Mouse (Mus musculus) kidney, embryonic 14.5 days (tissue): Measurements from ENCODE around the gene Igfbpl1. TPM values are rescaled to one million over a fixed set of nuclear protein-coding genes. Genes with fewer than 3 reads are reported as not detected.

Source experiments
- ATAC-seq: fragments of 200-750 bp; cut with Nextera tagmentation; 2 replicates; pipeline ENCODE4 v1.8.0; 2017; ENCODE audit warnings: moderate number of reproducible peaks, mild to moderate bottlenecking, moderate TSS enrichment, moderate library complexity; ENCODE audit not compliant: low FRiP score, low TSS enrichment
- H3K27ac ChIP-seq: fragments of 300-500 bp; sonication (generic); 2 replicates; pipeline ENCODE4 v1.5.1; 2014; ENCODE audit warnings: low read depth, mild to moderate bottlenecking, low read length, moderate library complexity, mixed read lengths
- H3K27me3 ChIP-seq: fragments of 300-500 bp; sonication (generic); 2 replicates; pipeline ENCODE4 v1.6.1; 2014; ENCODE audit warnings: mild to moderate bottlenecking, low read length; ENCODE audit not compliant: control insufficient read depth, insufficient read depth
- H3K36me3 ChIP-seq: fragments of 300-500 bp; sonication (generic); 2 replicates; pipeline ENCODE4 v1.6.1; 2014; ENCODE audit warnings: low read length, mixed read lengths; ENCODE audit not compliant: control insufficient read depth, insufficient read depth
- H3K4me1 ChIP-seq: fragments of 300-500 bp; sonication (generic); 2 replicates; pipeline ENCODE4 v1.6.1; 2014; ENCODE audit warnings: low read length, mixed read lengths; ENCODE audit not compliant: control insufficient read depth, insufficient read depth
- H3K4me2 ChIP-seq: fragments of 300-500 bp; sonication (generic); replicated peaks from 2 replicates; pipeline ENCODE4 v1.6.1; 2014; ENCODE audit warnings: low read depth, mild to moderate bottlenecking, low read length
- H3K4me3 ChIP-seq: fragments of 300-500 bp; sonication (generic); 2 replicates; pipeline ENCODE4 v1.5.1; 2014; ENCODE audit warnings: mild to moderate bottlenecking, low read length
- H3K9ac ChIP-seq: fragments of 300-500 bp; sonication (generic); 2 replicates; pipeline ENCODE4 v1.6.1; 2014; ENCODE audit warnings: low read depth, mild to moderate bottlenecking, low read length, moderate library complexity
- H3K9me3 ChIP-seq: fragments of 300-500 bp; sonication (generic); 2 replicates; pipeline ENCODE4 v1.6.1; 2016; ENCODE audit warnings: low read length; ENCODE audit not compliant: control insufficient read depth
- WGBS: fragments of 180-500 bp; shearing (Covaris S2); extraction: QIAGEN DNeasy Blood & Tissue Kit; methylation state at CpG from one replicate; pipeline ENCODE4 v1.1.7; 2014; 5-methylcytosine and 5-hydroxymethylcytosine counted together
- polyA plus RNA-seq: library from polyadenylated mRNA; unstranded; fragments of >200 nt; fragmentation: Nextera tagmentation; extraction: Ambion mirVana; gene quantifications from 2 replicates; pipeline ENCODE4 v1.2.1, GENCODE M21; 2014

Igfbpl1 gene
- polyA plus RNA-seq, 1 experiment from 2014 or later, result 0.14 TPM

DNA sequence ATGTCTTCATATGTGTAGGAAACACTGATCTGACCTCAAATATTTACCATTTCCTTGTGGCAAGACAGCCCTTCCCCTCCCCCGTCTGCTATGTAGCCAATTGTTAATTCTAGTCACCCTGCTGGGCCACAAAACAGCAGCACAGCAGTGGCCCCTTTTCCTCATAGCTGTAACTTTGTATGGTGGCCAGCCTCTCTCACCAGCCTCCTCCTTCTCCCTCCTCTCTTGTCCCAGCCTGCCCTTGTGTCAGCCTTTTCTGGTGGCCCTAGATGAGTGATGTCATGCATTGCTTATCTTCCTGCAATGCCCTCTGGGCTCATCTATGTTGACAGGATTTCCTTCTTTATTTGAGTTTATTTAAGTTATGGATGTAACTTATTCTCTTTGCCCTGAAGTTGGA, 22.7 kb upstream of the Igfbpl1 start:
- no peaks in the 10 kb centered on the region for H3K27me3 ChIP-seq
- no peaks in the 10 kb centered on the region for H3K36me3 ChIP-seq
- H3K27ac ChIP-seq, result no peak overlapping the region
- H3K4me3 ChIP-seq, result no peak overlapping the region
- ATAC-seq, result no peak
- no peak overlapping the region for H3K4me2 ChIP-seq
- H3K9me3 ChIP-seq, result no peaks in the 10 kb centered on the region
- H3K4me1 ChIP-seq, result peaks cover 4% of the 10 kb centered on the region
- WGBS, result 62% methylated on average over 1 of the region's 1 CpGs
- no peak overlapping the region for H3K9ac ChIP-seq

- no peaks in the 10 kb centered on the region for H3K9me3 ChIP-seq
- no peak overlapping the region for H3K27ac ChIP-seq
- ATAC-seq, result no peak
- H3K4me3 ChIP-seq, result no peak overlapping the region
- 9% methylated on average over 10 of the region's 10 CpGs for WGBS
- peaks cover 4% of the 10 kb centered on the region for H3K4me1 ChIP-seq
- H3K36me3 ChIP-seq, result no peaks in the 10 kb centered on the region
- no peaks in the 10 kb centered on the region for H3K27me3 ChIP-seq
- no peak overlapping the region; the same call in 1 of the 2 replicates for H3K4me2 ChIP-seq
- H3K9ac ChIP-seq, result no peak overlapping the region; the same call in 1 of the 2 replicates
Observed at GRCm38 (mm10) chr4:45848825-45849156, 22.1 kb upstream of the Igfbpl1 start.

GRCm38 (mm10) chr4:45848109-45848824, 21.5 kb upstream of the Igfbpl1 start, which contains the start of gene Stra6l:
Gene Stra6l, plus strand, starts transcription at chr4:45848664.
- Histone ChIP-seq H3K27ac (no peak within 1 kb of the TSS), H3K36me3 (no peaks in the 10 kb centered on the region), H3K4me1 (peaks cover 4% of the 10 kb centered on the region), H3K4me3 (no peak within 1 kb of the TSS), H3K9me3 (no peaks in the 10 kb centered on the region), H3K27me3 (no peaks in the 10 kb centered on the region), H3K4me2 (no peak within 1 kb of the TSS; the same call in 1 of the 2 replicates), H3K9ac (no peak within 1 kb of the TSS; the same call in 1 of the 2 replicates)
- ATAC-seq, result no peak
- WGBS, result 14% methylated on average over 10 of the region's 10 CpGs

- H3K4me3 ChIP-seq, result no peak overlapping the region
- H3K36me3 ChIP-seq, result no peaks in the 10 kb centered on the region
- 88% methylated on average over 2 of the region's 2 CpGs for WGBS
- no peaks in the 10 kb centered on the region for H3K27me3 ChIP-seq
- ATAC-seq, result no peak
- H3K9ac ChIP-seq, result no peak overlapping the region
- H3K27ac ChIP-seq, result no peak overlapping the region
- no peak overlapping the region for H3K4me2 ChIP-seq
- peaks cover 4% of the 10 kb centered on the region for H3K4me1 ChIP-seq
- H3K9me3 ChIP-seq, result no peaks in the 10 kb centered on the region
Observed at GRCm38 (mm10) chr4:45846263-45846662, 19.5 kb upstream of the Igfbpl1 start.

DNA sequence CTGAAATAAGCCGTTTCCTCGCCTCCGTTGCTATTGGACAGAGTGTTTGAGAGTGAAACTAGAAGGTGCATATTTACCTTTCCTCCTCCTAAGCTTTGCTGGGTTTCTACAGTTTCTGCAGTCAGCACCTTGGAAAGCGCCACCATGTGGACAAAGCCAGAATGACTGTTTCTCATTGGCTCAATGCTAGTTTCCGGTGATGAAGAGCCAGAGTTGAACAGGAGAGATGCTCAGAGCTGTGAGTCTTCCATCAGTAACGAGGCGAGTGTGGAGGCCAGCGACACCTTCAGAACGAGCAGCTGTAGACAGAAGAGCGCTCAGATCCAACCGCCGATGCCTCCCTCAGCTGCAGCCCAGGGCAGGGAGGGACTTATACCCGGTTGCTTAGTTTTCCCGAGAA, 17.6 kb upstream of the Igfbpl1 start:
- no peak overlapping the region for H3K4me2 ChIP-seq
- H3K9me3 ChIP-seq, result no peaks in the 10 kb centered on the region
- H3K27ac ChIP-seq, result no peak overlapping the region
- no peaks in the 10 kb centered on the region for H3K27me3 ChIP-seq
- H3K9ac ChIP-seq, result no peak overlapping the region
- peaks cover 4% of the 10 kb centered on the region for H3K4me1 ChIP-seq
- no peak for ATAC-seq
- 56% methylated on average over 14 of the region's 14 CpGs for WGBS
- no peak overlapping the region for H3K4me3 ChIP-seq
- no peaks in the 10 kb centered on the region for H3K36me3 ChIP-seq

DNA sequence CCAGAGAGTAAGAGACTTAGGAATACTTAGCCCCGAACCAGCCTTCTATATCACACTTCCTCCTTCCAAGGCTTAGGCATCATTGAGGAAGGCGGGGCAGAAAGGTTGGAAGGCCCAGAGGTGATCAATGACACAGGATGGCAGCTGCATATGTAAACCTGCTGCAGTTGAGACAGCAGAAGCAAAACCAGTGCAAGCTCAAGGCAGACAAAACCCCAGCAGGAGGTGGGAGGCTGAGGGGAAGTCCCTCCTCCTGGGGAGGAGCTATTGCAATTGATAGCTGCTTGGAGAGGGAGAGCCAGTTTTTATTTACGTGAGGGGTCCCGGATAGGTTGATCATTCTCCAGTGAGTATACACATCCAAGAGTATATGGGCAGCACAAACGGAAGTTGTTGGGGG, 6.7 kb upstream of the Igfbpl1 start:
- no peak for ATAC-seq
- no peak overlapping the region for H3K4me3 ChIP-seq
- H3K27ac ChIP-seq, result no peak overlapping the region
- no peak overlapping the region for H3K4me2 ChIP-seq
- H3K36me3 ChIP-seq, result no peaks in the 10 kb centered on the region
- no peaks in the 10 kb centered on the region for H3K4me1 ChIP-seq
- no peak overlapping the region for H3K9ac ChIP-seq
- H3K9me3 ChIP-seq, result no peaks in the 10 kb centered on the region
- WGBS, result 46% methylated on average over 5 of the region's 5 CpGs
- H3K27me3 ChIP-seq, result peaks cover 7% of the 10 kb centered on the region

DNA sequence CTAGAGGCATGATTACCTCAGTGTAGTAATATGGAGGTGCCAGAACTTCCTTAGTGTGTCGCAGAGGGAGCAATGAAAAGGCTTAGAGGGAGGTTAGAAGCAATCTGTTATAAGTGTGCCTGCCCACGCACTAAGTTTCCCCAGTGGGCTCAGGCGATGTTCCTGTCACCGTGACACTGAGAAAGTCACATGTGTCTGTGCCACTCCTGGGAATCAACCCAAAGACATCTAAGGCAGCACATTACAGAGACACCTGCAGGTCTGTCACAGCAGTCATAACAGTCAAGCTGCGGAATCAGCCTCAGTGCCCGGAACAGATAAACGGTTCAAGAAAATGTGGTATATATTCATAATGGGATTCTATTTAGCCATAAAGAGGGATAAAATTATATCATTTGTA, 5.3 kb upstream of the Igfbpl1 start:
- Histone ChIP-seq H3K4me1 (no peaks in the 10 kb centered on the region), H3K9me3 (no peaks in the 10 kb centered on the region), H3K36me3 (no peaks in the 10 kb centered on the region), H3K4me2 (no peak overlapping the region), H3K27me3 (peaks cover 21% of the 10 kb centered on the region), H3K4me3 (no peak overlapping the region), H3K27ac (no peak overlapping the region), H3K9ac (no peak overlapping the region)
- 89% methylated on average over 7 of the region's 7 CpGs for WGBS
- ATAC-seq, result no peak

- H3K4me3 ChIP-seq, result no peak overlapping the region
- no peak for ATAC-seq
- H3K9me3 ChIP-seq, result no peaks in the 10 kb centered on the region
- no peaks in the 10 kb centered on the region for H3K36me3 ChIP-seq
- no peak overlapping the region for H3K9ac ChIP-seq
- H3K4me1 ChIP-seq, result peaks cover 8% of the 10 kb centered on the region
- 62% methylated on average over 13 of the region's 13 CpGs for WGBS
- peaks cover 40% of the 10 kb centered on the region for H3K27me3 ChIP-seq
- H3K27ac ChIP-seq, result no peak overlapping the region
- no peak overlapping the region for H3K4me2 ChIP-seq
Observed at GRCm38 (mm10) chr4:45829907-45830759, 3.4 kb upstream of the Igfbpl1 start.
